Mouse (Mus musculus) lung, embryonic 16.5 days (tissue): Measurements from ENCODE around the gene Togaram1. TPM values are rescaled to one million over a fixed set of nuclear protein-coding genes. Genes with fewer than 3 reads are reported as not detected.

ENCODE experiments used
- polyA plus RNA-seq: library from polyadenylated mRNA; unstranded; fragments of >200 nt; fragmentation: Nextera tagmentation; extraction: Ambion mirVana; gene quantifications from 2 replicates; pipeline ENCODE4 v1.2.1, GENCODE M21; 2015

The Togaram1 gene
- polyA plus RNA-seq, 1 experiment from 2014 or later = 32.2 TPM

Other genes with a start within 250 kb of the Togaram1 start
- 1.0 and 1.1 TPM in 2 replicates for gene Gm527, start 47.9 kb upstream of the Togaram1 start, polyA plus RNA-seq
- 14.1 and 15.3 TPM in 2 replicates for gene Klhl28, start 270 bp upstream of the Togaram1 start, polyA plus RNA-seq
- 50.2 and 51.0 TPM in 2 replicates for gene Prpf39, start 70.5 kb downstream of the Togaram1 start, polyA plus RNA-seq
- 320 and 349 TPM in 2 replicates for gene Fkbp3, start 108.2 kb downstream of the Togaram1 start, polyA plus RNA-seq
- 6.3 and 7.9 TPM in 2 replicates for gene Fancm, start 109.8 kb downstream of the Togaram1 start, polyA plus RNA-seq
- 58.7 and 66.7 TPM in 2 replicates for gene Mis18bp1, start 206.8 kb downstream of the Togaram1 start, polyA plus RNA-seq